Comparison of ENCODE assay signal across 20 mouse cellular contexts in genomic region chrX:48071961-48072360, GRCm38 (mm10). TPM values are rescaled to one million over a fixed set of nuclear protein-coding genes. Genes with fewer than 3 reads are reported as not detected.
DNase-seq lines count a peak whose midpoint lies in the region.
"Had no signal": no experiment of that assay in that cellular context is flagged by ENCODE, and none has a peak within 500 bp of the region (broad histone marks: within the 10 kb centered on the region; RNA-seq: fewer than 3 reads in every experiment).

No protein-coding gene starts in this region.

- no peaks in the 10 kb centered on the region for H3K9me3 ChIP-seq in hindbrain, embryonic 10.5 days
- H3K9me3 ChIP-seq: embryonic facial prominence, embryonic 10.5 days; embryonic facial prominence, embryonic 12.5 days; forebrain, embryonic 13.5 days; forebrain, embryonic 15.5 days; G1E had no signal

- H3K36me3 ChIP-seq in hindbrain, embryonic 10.5 days: no peaks in the 10 kb centered on the region
- H3K36me3 ChIP-seq: embryonic facial prominence, embryonic 10.5 days; embryonic facial prominence, embryonic 12.5 days; forebrain, embryonic 15.5 days; G1E had no signal

- H3K4me1 ChIP-seq in hindbrain, embryonic 10.5 days (replicated peaks): no peaks in the 10 kb centered on the region
- H3K4me1 ChIP-seq: embryonic facial prominence, embryonic 10.5 days; embryonic facial prominence, embryonic 12.5 days; forebrain, embryonic 13.5 days; forebrain, embryonic 15.5 days had no signal

- no peak overlapping the region for H3K27ac ChIP-seq in hindbrain, embryonic 10.5 days
- H3K27ac ChIP-seq: embryonic facial prominence, embryonic 10.5 days; embryonic facial prominence, embryonic 12.5 days; forebrain, embryonic 13.5 days; forebrain, embryonic 15.5 days had no signal

- peaks cover 35% of the 10 kb centered on the region for H3K27me3 ChIP-seq in hindbrain, embryonic 10.5 days (ENCODE audit: insufficient read depth, poor library complexity, severe bottlenecking)
- H3K27me3 ChIP-seq: forebrain, embryonic 13.5 days; forebrain, embryonic 15.5 days had no signal

- no peak overlapping the region for H3K4me3 ChIP-seq in hindbrain, embryonic 10.5 days
- H3K4me3 ChIP-seq: embryonic facial prominence, embryonic 10.5 days; embryonic facial prominence, embryonic 12.5 days; forebrain, embryonic 13.5 days; forebrain, embryonic 15.5 days had no signal

- DNase-seq in ES-CJ7 (ENCODE audit: low read depth, low spot score) (peak; percentile 93), R1 (ENCODE audit: low read depth, low spot score) (peak; percentile 90)
- DNase-seq in Muller cell, postnatal 12 days (ENCODE audit: inconsistent ontology term): no peak
- no peak for DNase-seq in hindbrain, embryonic 10.5 days (ENCODE audit: low spot score)
- no peak for DNase-seq in adrenal gland, postnatal 25 days
- DNase-seq: adrenal gland, adult 2 months; adrenal gland, postnatal 10 days; adrenal gland, postnatal 36 days; cerebellum, adult 11-12 months; cerebellum, adult 2 months; cerebellum, adult 9-10 months; cerebellum, postnatal 10 days; cerebellum, postnatal 36 days; forebrain, postnatal 0 days had no signal

- WGBS in hindbrain, embryonic 10.5 days: 26% methylated on average over 3 of the region's 3 CpGs

RNA-seq across cellular contexts. Expression of gene Xpnpep2, which starts 36.6 kb away (rescaled TPM):
- 1.3 and 1.4 TPM in 2 replicates for polyA plus RNA-seq in hindbrain, embryonic 10.5 days (2016; fragmentation: Nextera tagmentation; extraction: Ambion mirVana)
- total RNA-seq in adrenal gland, postnatal 25 days (2021): 0.76 and 1.3 TPM in 2 replicates
- total RNA-seq: common myeloid progenitor, adult 5-6 weeks had no signal

RNA-seq across cellular contexts. Expression of gene Apln, which starts 37.3 kb away (rescaled TPM):
- polyA plus RNA-seq in hindbrain, embryonic 10.5 days (2016; fragmentation: Nextera tagmentation; extraction: Ambion mirVana): 3.7 and 3.8 TPM in 2 replicates
- total RNA-seq in adrenal gland, postnatal 25 days (2021): 2.6 and 2.7 TPM in 2 replicates

Comparison
In these comparisons a context has a peak if more than half of its experiments do, and no peak if none do; other contexts are left out.
1. DNase-seq: peak in ES-CJ7 (single experiment) and R1 (single experiment); none in Muller cell, postnatal 12 days (single experiment), hindbrain, embryonic 10.5 days (single experiment) and adrenal gland, postnatal 25 days (single experiment).